Mouse (Mus musculus) cerebellum, adult 11 months (tissue): ENCODE data around the gene Chd3.

Experiments
- DNase-seq: peaks from one replicate; pipeline ENCODE4 v3.0.0; 2022

Gene Chd3

DNA sequence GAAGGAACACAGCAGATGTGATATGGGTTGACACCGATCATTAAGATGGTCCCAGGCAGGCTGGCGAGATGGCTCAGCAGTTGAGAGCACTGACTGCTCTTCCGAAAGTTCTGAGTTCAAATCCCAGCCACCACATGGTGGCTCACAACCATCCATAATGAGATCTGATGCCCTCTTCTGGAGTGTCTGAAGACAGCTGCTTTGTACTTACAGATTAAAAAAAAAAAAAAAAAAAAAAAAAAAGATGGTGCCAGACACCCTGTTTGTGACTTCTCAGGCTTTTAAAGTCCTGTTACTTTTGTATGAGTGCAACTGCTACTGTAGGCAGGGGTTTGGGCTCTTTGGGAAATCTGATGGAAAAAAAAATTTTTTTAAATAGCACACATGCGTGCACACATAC, 19.5 kb upstream of the Chd3 start:
- no peak for DNase-seq

DNA sequence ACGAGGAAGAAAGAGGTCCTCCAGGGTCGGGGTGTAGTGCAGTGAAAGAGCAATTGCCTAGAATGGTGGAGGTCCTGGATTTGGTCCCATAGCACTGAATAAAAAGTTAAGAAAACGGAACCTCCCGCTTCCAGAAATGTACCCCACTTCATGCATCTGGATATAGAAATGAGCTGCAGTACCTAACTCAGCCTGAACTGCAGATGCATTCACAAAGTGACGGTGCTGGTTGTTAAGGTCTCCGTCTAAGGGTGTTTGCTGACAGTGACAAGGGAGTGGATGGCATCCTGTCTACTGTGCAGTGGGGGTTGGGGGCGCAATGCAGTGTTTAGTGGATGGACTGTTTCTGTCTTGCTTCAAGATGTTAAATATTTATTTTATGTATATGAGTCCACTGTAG, 17.6 kb upstream of the Chd3 start:
- no peak for DNase-seq

DNA sequence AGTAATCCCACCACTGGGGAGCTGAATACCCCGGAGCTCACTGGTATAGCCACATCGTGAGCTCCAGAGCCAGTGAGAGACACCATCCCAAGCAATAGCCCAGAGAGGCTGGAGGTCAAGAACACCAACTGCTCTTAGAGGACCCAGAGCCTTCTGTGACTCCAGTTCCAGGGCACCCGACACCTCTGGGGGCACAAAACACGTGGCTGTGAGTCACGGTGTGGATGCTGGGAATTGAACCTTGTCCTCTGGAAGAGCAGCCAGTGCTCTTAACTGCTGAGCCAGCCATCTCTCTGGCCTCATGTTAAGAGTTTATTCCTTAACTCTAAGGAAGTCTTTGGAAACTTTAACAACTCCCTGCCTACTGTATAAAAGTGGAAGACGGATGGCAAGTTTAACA, 15.8 kb upstream of the Chd3 start:
- no peak for DNase-seq

DNA sequence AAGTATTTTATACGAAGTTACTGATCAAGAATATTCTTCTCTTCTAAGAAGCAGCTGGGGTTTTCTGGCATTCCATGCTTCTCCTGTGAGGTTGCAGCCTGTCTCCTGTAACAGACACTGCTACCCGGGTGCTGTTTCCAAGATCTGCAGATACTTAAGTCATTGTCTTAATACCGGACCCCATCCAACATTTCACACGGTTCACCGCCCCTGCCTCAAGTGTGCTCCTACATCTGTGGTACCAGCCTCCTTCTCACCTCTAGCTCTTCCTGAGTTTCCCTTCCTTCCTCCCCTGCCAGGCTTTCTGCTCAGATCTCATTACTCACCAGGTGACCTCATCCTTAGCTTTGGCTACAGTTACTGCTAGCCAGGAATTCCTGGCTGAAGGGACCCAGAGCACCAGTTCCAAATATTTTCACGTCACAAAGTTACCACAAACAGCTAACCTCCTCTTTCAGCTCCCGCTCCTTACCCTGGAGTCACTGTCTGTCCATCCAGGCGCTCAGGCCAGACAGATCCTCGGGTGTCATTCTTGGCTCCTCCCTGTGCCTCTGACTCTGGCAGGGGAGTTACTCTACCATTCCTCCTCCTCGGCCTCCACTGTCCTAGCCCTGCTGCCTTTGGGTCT, 13.4 kb upstream of the Chd3 start:
- no peak for DNase-seq

DNA sequence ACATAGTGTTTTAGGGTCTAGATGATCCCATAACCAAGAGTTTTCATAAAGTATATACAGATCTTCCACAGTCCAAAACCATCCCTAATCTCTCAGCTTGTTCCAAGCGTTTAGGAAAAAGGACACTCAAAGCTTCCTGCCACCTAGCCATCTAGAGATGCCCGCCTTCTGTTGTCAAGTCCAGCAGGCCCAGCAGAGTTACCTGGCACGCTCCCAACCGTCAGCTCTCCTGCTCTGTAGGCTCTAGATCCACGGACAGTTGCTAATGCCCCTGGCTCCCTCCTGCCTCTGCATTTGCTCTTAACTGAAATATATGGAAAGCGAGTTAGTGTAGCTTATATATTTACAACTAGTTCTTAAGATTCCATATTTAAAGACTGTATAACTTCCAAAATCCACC, 12.2 kb upstream of the Chd3 start:
- DNase-seq: peak; percentile 60

DNA sequence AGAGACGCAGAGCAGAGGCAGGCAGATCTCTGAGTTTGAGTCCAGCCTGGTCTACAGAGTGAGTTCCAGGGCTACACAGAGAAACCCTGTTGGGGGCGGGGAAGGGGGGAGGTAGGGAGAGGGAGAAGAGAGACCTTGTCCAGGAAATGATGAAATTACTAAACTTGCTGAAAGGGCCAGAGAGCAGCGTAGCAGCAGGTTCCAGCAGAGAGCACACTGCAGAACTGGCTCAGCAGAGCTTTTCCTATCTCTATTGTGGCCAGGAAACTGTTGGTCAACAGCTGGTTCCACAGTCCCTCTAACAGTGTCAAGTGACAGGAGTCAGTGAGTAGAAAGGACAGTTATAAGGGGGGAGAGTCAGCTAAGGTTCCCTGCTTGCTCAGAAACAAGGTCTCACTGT, 10.4 kb upstream of the Chd3 start:
- DNase-seq: no peak

DNA sequence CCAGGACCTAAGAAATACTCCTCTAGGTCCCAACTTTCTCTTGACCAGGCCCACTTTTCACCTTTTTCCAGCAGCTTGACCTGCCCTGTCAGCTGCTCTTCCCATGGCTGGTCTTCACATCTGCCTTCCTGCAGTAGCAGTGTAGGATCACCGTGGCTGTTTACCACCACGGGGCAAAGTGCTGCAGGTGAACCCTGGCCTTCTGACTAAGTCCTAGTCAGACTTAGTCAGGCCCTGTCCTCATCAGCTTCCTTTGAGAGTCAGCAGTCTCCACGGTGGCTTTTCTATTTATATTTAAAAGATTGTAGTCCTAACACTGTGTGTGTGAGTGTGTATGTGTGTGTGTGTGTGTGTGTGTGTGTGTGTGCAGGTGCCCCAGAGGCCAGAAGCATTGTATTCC, 8.6 kb upstream of the Chd3 start:
- DNase-seq: no peak

DNA sequence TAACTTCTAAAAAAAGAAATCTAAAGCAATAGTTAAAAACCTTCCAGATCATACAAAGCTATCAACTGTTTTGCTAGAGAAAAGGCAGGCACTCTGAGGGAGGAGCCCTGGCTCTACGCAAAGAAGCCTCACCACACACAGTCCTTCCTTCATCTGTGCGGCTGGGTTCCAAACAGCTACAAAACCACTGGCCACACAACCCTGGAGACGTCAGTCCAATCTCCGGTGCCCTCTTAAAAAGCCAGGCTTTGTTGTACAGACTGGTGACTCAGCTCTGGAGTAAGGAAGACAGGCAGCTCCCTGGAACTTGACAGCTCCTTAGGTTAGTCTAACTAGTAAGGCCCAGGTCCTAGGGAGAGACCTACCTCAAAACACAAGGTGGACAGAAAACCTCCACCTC, 6.4 kb upstream of the Chd3 start:
- DNase-seq: no peak

DNA sequence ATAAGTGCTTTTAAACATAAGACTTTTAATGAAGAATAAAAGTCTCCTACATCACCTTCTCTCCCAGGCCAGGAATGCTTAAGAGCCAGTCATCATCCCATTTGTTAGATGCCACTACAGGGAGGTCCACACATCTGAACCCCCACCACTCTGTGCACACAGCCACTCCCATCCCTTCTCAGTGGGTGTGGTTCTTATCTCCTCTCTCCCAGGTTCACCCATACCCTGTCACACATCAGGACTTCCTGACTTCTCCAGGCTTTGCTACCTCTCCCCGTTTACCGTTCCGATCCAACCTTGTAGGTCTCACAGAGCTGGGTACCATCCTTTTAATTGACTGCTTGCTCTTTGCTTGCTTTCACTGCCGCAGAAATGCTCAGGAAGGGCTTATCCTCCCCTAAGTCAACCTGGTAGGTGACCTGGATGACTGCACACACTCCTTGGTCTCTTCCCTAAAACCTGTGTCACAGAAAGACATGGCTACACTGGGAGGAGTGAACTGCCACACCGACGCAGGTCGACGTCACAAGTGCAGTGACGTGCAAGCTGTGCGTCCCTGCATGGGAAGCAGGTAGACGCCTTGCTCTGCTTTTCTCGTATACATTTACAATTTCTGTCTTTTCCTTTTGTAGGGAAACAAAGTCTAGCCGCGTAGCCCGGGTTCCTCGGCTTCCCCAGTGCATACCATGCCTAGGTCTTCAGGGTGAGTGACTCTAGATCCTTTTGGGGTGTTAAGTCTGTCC, 4.2 kb upstream of the Chd3 start:
- no peak for DNase-seq

DNA sequence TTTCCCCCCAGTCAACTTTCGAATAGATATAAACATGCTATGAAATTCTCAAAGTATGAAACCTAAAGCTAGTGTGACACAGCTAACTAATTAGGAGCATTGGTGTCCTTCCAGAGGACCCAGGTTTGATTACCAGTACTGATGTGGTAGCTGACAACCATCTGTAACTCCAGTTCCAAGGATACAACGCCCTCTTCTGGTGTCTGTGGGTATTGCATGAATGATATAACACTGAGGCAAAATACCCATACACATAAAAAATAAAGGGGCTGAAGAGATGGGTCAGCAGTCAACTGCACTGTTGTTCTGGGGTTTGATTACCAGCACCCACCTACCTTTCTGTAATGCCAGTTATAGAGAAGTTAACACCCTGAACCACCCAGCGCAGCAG, 3.6 kb upstream of the Chd3 start:
- DNase-seq: no peak

DNA sequence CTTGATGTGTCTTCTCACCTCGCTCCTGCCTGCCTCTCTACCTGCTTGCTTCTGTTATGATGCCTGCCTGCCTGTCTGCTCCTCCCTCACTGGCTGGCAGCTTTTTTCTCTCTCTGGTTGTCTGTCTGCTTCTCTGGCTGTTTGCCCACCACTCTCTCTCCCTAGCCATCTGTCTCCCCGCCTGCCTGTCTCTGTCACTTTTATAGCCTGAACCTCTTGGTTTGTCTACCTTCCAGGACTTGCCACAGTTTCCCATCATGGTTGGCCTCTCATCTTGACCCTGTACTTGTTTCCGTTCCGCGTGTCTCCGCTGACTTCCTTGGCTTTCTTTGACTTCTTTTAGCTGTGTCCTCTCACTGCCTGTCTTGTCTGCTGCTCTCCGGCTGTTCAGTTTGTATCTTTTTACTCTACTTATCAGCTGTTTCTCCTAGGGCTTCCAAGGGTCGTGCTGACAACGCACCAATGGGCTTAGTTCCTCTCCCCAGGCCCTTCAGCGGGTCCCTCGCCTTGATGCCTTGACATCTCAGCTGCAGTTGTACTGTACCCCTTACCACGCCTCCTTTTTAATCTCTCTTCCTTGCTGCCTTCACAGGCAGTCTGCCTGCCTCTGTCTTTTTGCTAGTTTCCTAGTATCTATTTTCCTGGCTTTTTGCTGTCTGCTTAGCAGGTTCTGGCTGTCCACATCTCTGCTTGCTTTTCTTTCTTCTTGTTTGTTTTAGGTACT, 3.0 kb upstream of the Chd3 start:
- peak; percentile 89 for DNase-seq

DNA sequence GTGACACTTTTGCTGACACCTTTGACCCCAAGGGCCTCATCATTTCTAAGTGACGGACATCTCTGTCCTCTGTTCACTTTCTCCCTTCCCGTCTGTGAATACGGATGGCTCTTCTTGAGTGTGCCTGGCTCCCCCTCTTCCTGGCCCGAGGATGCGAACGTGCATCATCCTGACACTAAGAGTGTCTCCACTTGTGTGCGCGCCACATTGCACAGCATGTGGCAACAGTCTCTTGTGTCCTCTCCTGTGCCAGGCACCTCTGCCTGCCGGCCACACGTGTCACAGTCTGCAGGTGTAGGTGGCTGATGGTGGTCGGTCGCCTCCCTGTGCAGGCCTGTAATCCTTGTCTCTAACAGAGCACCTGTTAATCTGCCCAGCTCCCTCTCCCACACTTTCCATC, 2.4 kb upstream of the Chd3 start:
- DNase-seq: no peak

DNA sequence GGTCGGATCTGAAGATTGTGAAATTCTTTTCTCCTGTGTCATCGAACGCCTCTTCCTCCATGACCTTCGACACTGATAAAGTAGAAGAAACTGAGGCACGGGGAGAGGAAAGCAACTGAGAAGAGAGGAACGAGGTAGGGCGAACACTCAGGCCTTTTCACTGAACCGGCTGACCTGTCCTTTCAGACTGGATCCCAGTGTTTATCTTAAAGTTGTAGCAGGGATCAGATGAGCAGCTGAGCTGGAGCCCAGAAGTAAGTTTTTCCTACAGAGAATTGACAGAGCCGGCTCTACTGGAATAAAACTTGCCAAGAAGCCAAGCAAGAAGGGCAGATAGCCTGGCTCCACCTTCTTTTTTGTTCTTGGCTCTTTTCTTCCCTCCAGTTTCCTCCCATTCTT, 1.6 kb upstream of the Chd3 start:
- no peak for DNase-seq

DNA sequence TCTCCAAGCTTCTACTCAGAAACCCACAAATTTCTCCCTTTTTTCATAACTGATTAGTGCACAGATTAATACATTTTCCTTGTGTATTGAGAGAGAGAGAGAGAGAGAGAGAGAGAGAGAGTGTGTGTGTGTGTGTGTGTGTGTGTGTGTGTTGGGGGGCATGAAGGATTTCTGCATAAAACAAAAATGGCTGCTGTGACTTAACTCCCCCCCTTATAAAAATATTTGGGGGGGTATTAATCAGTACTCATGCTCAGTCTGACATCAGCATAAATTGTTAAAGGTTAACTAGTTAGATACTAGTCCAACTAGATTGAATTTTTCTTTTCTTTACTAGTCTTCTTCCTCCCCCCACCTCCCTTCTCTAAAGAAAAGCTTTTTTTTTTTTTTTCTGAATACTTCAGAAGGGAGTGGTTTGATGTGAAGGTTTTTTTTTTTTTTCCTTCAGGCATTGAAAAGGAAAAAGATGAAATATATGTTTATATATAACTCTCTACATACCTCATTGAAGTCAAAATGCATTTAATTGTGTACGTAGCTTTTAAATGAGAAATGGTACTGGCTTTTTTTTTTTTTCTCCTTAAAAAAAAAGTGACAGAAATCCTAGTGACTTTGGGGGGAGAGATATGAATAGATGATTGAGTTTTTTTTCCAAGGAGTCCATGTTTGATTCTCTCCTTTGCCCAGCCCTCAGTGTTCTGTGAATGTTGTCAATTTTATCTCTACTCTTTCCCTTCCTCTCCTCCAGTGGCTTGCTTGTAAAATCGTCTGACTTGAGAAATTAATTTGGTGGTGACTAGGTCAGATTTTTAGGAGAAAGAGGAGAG, 997 bp upstream of the Chd3 start:
- no peak for DNase-seq

DNA sequence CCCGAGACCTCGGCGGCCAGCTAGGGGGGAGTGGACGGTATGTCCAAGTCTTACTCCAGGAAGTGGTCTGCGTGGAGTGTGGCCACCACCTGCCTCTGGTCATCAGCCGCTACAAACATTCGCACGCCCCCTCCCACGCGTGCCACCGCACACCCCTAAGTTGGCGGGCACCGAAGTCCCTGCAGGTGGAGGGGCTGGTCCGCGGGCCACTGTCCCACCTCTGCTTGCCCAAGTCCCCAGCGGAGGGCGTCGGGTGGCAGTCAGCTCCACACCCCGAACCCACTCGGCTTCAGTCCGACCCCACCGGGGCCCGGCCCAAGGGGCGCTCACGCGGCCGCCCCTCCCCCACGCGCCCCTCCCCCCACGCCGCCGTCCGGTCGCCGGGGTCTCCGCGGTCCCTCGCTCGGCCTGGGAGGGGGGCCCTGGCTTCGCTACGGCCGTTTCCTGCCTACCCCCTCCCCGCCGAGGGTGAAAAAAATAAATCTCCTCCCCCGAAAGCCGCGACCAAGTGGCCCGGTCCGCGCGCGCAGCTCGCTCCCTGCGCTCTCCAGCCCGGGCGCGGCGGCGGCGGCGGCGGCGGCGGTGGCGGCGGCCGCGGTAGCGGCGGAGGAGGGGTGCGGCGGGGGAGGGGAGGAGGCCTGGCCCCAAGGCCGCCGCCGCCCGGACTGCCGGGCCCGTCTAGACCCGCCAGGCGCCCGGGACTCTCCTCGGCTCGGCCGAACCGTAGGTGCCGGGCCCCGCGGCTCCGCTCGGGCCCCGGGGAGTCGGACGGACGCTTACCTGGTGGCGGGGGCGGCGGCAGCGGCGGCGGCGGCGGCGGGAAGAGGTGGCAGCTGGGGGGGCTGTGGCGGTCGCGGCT, 621 bp downstream of the Chd3 start:
- DNase-seq: peak; percentile 51

DNA sequence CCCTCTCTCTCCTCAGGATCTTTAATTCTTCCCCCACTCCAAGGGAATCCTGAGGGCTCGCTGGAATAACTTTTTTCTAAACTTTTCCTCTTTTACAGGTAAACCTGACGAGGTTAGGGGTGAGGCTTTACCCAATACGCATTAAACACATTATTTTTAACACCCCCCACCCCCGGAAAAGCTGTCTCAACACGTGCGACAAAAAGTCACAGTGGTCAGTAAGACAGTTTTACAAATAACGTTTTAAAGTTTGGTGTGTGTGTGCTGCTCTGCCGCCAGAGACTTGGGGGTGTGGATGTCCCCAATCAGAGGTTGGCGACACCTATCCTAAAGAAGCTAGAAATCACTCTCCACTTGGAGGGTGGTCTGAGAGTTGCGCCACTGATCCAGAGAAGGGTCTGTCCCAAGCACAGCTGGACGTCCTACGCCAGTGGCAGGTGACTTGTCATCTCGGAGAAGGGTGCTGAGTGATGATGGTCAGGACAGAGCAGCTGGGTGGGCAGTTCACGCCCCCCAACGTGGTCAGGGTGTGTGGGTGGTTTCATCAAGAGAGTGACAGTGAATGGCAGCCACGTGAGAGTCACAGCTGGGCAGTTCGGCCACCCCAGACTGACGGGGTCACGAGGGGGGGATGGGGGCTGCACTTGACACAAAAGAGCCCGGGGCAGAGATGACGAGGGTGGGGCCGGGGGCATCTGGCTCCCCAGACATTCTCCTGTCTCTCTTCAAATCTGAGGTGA, 1.4 kb downstream of the Chd3 start:
- no peak for DNase-seq

DNA sequence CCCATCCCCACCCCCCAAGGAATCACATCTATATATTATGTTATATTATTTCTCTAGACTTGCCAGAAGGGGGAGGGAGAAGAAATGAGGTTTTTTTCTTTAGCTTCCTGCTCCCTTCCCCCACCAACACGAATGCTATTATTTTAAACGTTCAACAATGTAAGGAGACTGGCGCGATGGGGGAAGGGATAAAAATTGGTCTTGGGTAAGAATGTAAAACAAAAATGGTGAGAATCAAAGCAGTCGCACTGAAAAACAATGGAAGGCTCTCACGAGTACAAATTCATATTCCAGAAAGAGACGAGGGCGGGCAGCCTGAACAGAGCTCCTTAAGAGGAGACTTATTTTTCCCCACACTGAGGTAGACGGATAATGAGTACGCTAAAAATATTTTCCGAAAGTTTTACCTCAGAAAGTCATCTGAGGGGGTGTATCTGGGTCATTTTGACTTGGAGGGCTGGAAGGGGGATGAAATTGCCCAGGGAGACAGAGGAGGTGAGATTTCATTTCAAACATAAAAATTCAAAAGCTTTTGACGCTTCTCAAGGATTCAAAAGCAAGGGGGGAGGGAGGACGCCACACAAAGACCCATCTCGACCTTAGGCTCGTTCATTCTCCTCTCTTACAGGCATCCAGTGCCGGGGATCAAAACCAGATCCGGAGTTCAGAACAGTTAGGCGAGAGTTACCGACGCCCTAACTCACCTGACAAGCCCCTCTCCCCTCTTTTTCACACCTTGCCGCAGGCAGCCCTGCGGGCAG, 2.2 kb downstream of the Chd3 start:
- no peak for DNase-seq

DNA sequence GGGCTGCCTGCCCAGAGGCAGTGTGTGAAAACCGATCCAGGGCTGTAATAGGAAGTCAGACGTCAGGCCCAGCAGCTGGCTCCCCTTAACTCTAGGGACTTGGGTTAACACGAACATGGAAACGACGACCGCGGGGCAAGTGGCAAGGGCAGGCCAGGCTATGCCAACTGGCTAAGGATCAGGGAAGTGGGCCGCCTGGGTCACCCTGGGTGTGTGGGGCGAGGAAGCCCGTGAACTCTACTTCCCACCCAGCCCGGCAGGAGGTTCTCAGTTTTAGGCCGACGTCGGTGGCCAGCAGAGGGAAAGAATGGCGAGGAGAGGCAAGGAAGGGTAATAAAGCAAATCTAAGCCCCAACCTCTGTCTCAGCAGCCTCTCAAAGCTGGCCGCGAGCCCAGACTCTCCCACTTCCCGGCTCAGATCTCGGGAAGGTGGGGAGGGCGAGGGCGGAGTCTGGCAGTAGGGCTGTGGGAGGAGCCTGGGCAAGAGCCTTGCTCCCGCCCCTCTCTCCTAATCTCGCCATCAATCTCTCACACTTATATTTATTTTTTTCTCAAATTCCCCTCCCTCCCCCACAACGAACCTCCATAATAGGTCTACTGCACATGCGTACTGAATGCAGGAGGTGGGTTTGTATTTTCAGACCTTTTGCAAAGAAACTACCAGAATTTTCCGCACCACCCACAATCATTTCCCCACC, 2.9 kb downstream of the Chd3 start:
- peak; percentile 75 for DNase-seq

DNA sequence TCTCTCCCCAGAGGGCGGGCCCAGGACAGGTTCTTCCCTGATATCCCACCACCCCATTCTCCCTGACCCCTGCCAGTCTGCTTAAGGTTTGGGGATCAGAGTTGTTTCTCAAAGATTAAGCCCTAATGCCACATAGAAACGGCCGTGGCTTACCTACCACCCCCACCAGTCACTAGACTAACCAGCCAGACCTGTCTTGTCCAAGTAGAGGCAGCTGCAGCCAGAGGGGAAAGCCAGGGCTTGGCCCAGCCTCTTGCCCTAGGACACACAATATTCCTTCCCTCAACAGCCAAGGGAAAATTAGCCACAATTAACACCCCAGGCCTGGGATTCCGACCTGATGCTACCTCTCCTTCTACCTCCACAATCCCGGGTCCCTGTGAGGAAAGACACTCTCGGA, 3.5 kb downstream of the Chd3 start:
- DNase-seq: no peak

DNA sequence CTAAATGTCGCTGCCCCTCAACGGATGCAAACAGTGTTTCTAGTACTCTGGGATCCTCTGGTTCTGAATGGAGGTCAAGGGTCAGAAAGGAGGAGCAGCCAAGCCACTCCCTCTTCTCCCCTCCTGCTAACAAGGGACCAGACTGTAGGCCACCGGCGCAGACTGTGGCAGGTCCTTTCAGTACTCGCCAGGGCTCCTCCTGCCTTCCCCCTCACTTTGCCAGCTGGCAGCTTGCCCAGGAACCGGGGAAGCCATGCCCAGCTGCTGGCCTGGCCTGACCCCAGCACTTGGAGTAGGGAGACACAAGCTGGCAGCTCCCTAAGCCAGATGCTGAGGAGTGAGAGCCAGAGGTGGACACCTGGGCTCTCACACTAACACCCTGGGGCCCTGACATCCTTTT, 4.3 kb downstream of the Chd3 start:
- peak; percentile 88 for DNase-seq
